Mouse (Mus musculus) stomach, embryonic 16.5 days (tissue): Measurements from ENCODE around the gene Prkag1. TPM values are rescaled to one million over a fixed set of nuclear protein-coding genes. Genes with fewer than 3 reads are reported as not detected.

Source experiments
- ATAC-seq: fragments of 200-750 bp; cut with Nextera tagmentation; 2 replicates; pipeline ENCODE4 v1.8.0; 2017; ENCODE audit warnings: moderate number of reproducible peaks, moderate TSS enrichment; ENCODE audit not compliant: insufficient read depth, low FRiP score
- H3K27ac ChIP-seq: fragments of 300-500 bp; sonication (generic); 2 replicates; pipeline ENCODE4 v1.5.1; 2014; ENCODE audit warnings: low read length
- H3K27me3 ChIP-seq: fragments of 300-500 bp; sonication (generic); 2 replicates; pipeline ENCODE4 v1.6.1; 2014; ENCODE audit warnings: low read length, control low read depth, mixed read lengths; ENCODE audit not compliant: control insufficient read depth, insufficient read depth
- H3K36me3 ChIP-seq: fragments of 300-500 bp; sonication (generic); 2 replicates; pipeline ENCODE4 v1.6.1; 2014; ENCODE audit warnings: low read length; ENCODE audit not compliant: control insufficient read depth, insufficient read depth
- H3K4me1 ChIP-seq: fragments of 300-500 bp; sonication (generic); 2 replicates; pipeline ENCODE4 v1.6.1; 2014; ENCODE audit warnings: low read length, control low read depth, mixed read lengths; ENCODE audit not compliant: control insufficient read depth, insufficient read depth
- H3K4me2 ChIP-seq: fragments of 300-500 bp; sonication (generic); 2 replicates; pipeline ENCODE4 v1.6.1; 2014; ENCODE audit warnings: low read depth, low read length, mixed read lengths
- H3K4me3 ChIP-seq: fragments of 300-500 bp; sonication (generic); replicated peaks from 2 replicates; pipeline ENCODE4 v1.5.1; 2014; ENCODE audit warnings: mild to moderate bottlenecking, low read length
- H3K9ac ChIP-seq: fragments of 300-500 bp; sonication (generic); 2 replicates; pipeline ENCODE4 v1.6.1; 2014; ENCODE audit warnings: low read length
- H3K9me3 ChIP-seq: fragments of 300-500 bp; sonication (generic); replicated peaks from 2 replicates; pipeline ENCODE4 v1.6.1; 2016; ENCODE audit warnings: low read length, control low read depth; ENCODE audit not compliant: control insufficient read depth
- WGBS: fragments of 180-500 bp; shearing (Covaris S2); extraction: QIAGEN DNeasy Blood & Tissue Kit; methylation state at CpG from one replicate; pipeline ENCODE4 v1.1.7; 2014; 5-methylcytosine and 5-hydroxymethylcytosine counted together
- polyA plus RNA-seq: library from polyadenylated mRNA; unstranded; fragments of >200 nt; fragmentation: Nextera tagmentation; extraction: Ambion mirVana; gene quantifications from 2 replicates; pipeline ENCODE4 v1.2.1, GENCODE M21; 2015

Gene Prkag1
- polyA plus RNA-seq, 1 experiment from 2014 or later: 86.4 TPM

GRCm38 (mm10) chr15:98771813-98772425, 59.4 kb downstream of the Prkag1 start:
- Histone ChIP-seq H3K4me1 (peaks cover 13% of the 10 kb centered on the region), H3K4me3 (peak overlapping the region; percentile 36), H3K27ac (no peak overlapping the region), H3K4me2 (peak overlapping the region; percentile 50), H3K27me3 (peaks cover 59% of the 10 kb centered on the region), H3K36me3 (no peaks in the 10 kb centered on the region), H3K9ac (peak overlapping the region; percentile 54), H3K9me3 (no peaks in the 10 kb centered on the region)
- WGBS: 10% methylated on average over 12 of the region's 12 CpGs
- ATAC-seq: no peak

- H3K9me3 ChIP-seq: no peaks in the 10 kb centered on the region
- H3K27ac ChIP-seq: no peak overlapping the region
- WGBS: 35% methylated on average over 5 of the region's 5 CpGs
- H3K4me2 ChIP-seq: no peak overlapping the region
- H3K36me3 ChIP-seq: no peaks in the 10 kb centered on the region
- ATAC-seq: no peak
- no peak overlapping the region for H3K9ac ChIP-seq
- H3K4me3 ChIP-seq: no peak overlapping the region
- H3K27me3 ChIP-seq: peaks cover 24% of the 10 kb centered on the region
- H3K4me1 ChIP-seq: peaks cover 5% of the 10 kb centered on the region
Measured at GRCm38 (mm10) chr15:98768259-98768658, 63.1 kb downstream of the Prkag1 start.

- no peaks in the 10 kb centered on the region for H3K36me3 ChIP-seq
- H3K4me1 ChIP-seq: peaks cover 15% of the 10 kb centered on the region
- no peak overlapping the region for H3K27ac ChIP-seq
- no peaks in the 10 kb centered on the region for H3K9me3 ChIP-seq
- WGBS: 68% methylated on average over 4 of the region's 4 CpGs
- no peak overlapping the region for H3K4me3 ChIP-seq
- peaks cover 7% of the 10 kb centered on the region for H3K27me3 ChIP-seq
- H3K9ac ChIP-seq: no peak overlapping the region
- no peak overlapping the region for H3K4me2 ChIP-seq
- ATAC-seq: no peak
Measured at GRCm38 (mm10) chr15:98765929-98766328, 65.4 kb downstream of the Prkag1 start.

Other genes starting within 250 kb of the Prkag1 start
- 15.2 and 17.8 TPM in 2 replicates for gene Adcy6, start 221.4 kb downstream of the Prkag1 start, polyA plus RNA-seq
- gene Cacnb3, start 200.7 kb downstream of the Prkag1 start, polyA plus RNA-seq: 27.3 and 28.2 TPM in 2 replicates
- gene Ddx23, start 168.6 kb downstream of the Prkag1 start, polyA plus RNA-seq: 17.0 and 18.6 TPM in 2 replicates
- 0.91 and 0.99 TPM in 2 replicates for gene Rnd1, start 154.1 kb downstream of the Prkag1 start, polyA plus RNA-seq
- gene Ccdc65, start 123.3 kb downstream of the Prkag1 start, polyA plus RNA-seq: 1.5 and 1.7 TPM in 2 replicates
- gene Fkbp11, start 103.3 kb downstream of the Prkag1 start, polyA plus RNA-seq: 130 TPM in 2 replicates
- 38.0 and 38.9 TPM in 2 replicates for gene Arf3, start 68.3 kb downstream of the Prkag1 start, polyA plus RNA-seq
- gene Wnt10b, start 53.4 kb downstream of the Prkag1 start, polyA plus RNA-seq: 0.14 TPM in 1 of 2 replicates, not detected in the other
- gene Wnt1, start 41.7 kb downstream of the Prkag1 start, polyA plus RNA-seq: not detected in 2 replicates
- gene Ddn, start 22.0 kb downstream of the Prkag1 start, polyA plus RNA-seq: not detected in 2 replicates
- gene Kmt2d, start 39.7 kb upstream of the Prkag1 start, polyA plus RNA-seq: 10.1 and 11.4 TPM in 2 replicates
- gene Rhebl1, start 63.0 kb upstream of the Prkag1 start, polyA plus RNA-seq: 8.2 and 9.8 TPM in 2 replicates
- gene Dhh, start 67.0 kb upstream of the Prkag1 start, polyA plus RNA-seq: 0.84 and 1.1 TPM in 2 replicates
- 14.8 and 18.3 TPM in 2 replicates for gene Lmbr1l, start 86.7 kb upstream of the Prkag1 start, polyA plus RNA-seq
- gene Tuba1b, start 103.0 kb upstream of the Prkag1 start, polyA plus RNA-seq: 1,202 and 1,296 TPM in 2 replicates
- not detected in 2 replicates for gene Gm49450, start 122.0 kb upstream of the Prkag1 start, polyA plus RNA-seq
- 1,001 and 1,036 TPM in 2 replicates for gene Tuba1a, start 122.2 kb upstream of the Prkag1 start, polyA plus RNA-seq
- 196 and 209 TPM in 2 replicates for gene Tuba1c, start 198.4 kb upstream of the Prkag1 start, polyA plus RNA-seq
- 24.4 and 25.4 TPM in 2 replicates for gene Prph, start 223.7 kb upstream of the Prkag1 start, polyA plus RNA-seq
- 25.6 and 26.4 TPM in 2 replicates for gene Troap, start 243.1 kb upstream of the Prkag1 start, polyA plus RNA-seq